Mouse (Mus musculus) myocyte (in vitro differentiated cells): ENCODE data around the gene Sorcs2. TPM values are rescaled to one million over a fixed set of nuclear protein-coding genes. Genes with fewer than 3 reads are reported as not detected.

Experiments
- H3K27me3 ChIP-seq: one replicate; pipeline ENCODE4 v1.6.1; 2011; ENCODE audit not compliant: control insufficient read depth, insufficient read depth, insufficient read length
- H3K36me3 ChIP-seq: one replicate; pipeline ENCODE4 v1.6.1; 2011; ENCODE audit not compliant: control insufficient read depth, insufficient read depth
- H3K4me2 ChIP-seq: one replicate; pipeline ENCODE4 v1.6.1; 2011; ENCODE audit warnings: low read depth, control low read depth
- H3K4me3 ChIP-seq: one replicate; pipeline ENCODE4 v1.5.1; 2011; ENCODE audit warnings: mild to moderate bottlenecking, control low read depth, moderate library complexity
- H3K79me2 ChIP-seq: one replicate; pipeline ENCODE4 v1.6.1; 2011; ENCODE audit not compliant: control insufficient read depth, insufficient read depth
- H3ac ChIP-seq: one replicate; pipeline ENCODE4 v1.6.1; 2011; ENCODE audit not compliant: control insufficient read depth, insufficient read length
- CEBPB ChIP-seq: IDR thresholded peaks from 2 replicates; pipeline ENCODE4 v1.6.1; 2011; ENCODE audit warnings: mild to moderate bottlenecking, moderate library complexity; ENCODE audit not compliant: poor library complexity, insufficient read depth, severe bottlenecking
- E2F4 ChIP-seq: IDR thresholded peaks from one replicate; pipeline ENCODE4 v1.6.1; 2011; ENCODE audit warnings: mild to moderate bottlenecking, control low read depth, moderate library complexity; ENCODE audit not compliant: insufficient read depth
- MAX ChIP-seq: IDR thresholded peaks from one replicate; pipeline ENCODE4 v1.6.1; 2011; ENCODE audit warnings: low read depth, mild to moderate bottlenecking, control low read depth
- MYOD1 ChIP-seq, 3 experiments: IDR thresholded peaks; one replicate each; pipeline ENCODE4 v1.6.1; 2011; ENCODE audit warnings: control low read depth in 2 of 3, low read depth in 2 of 3, mild to moderate bottlenecking in 2 of 3, moderate library complexity in 1 of 3; ENCODE audit not compliant: insufficient read length in 2 of 3, control insufficient read depth in 1 of 3
- MYOG ChIP-seq, 3 experiments: IDR thresholded peaks; one replicate each; pipeline ENCODE4 v1.6.1; 2011; ENCODE audit warnings: control low read depth in 2 of 3, low read depth in 2 of 3, mild to moderate bottlenecking in 2 of 3; ENCODE audit not compliant: insufficient read length in 2 of 3, control insufficient read depth in 1 of 3, insufficient read depth in 1 of 3
- POLR2A ChIP-seq: IDR thresholded peaks from one replicate; pipeline ENCODE4 v1.6.1; 2011; ENCODE audit warnings: low read depth, mild to moderate bottlenecking, control low read depth, moderate library complexity; ENCODE audit not compliant: insufficient read length
- POLR2AphosphoS2 ChIP-seq: IDR thresholded peaks from one replicate; pipeline ENCODE4 v1.6.1; 2011; ENCODE audit warnings: low read depth, control low read depth; ENCODE audit not compliant: insufficient read length
- REST ChIP-seq: IDR thresholded peaks from one replicate; pipeline ENCODE4 v1.6.1; 2011; ENCODE audit warnings: mild to moderate bottlenecking, control low read depth, moderate library complexity; ENCODE audit not compliant: insufficient read depth, insufficient read length
- SRF ChIP-seq: IDR thresholded peaks from one replicate; pipeline ENCODE4 v1.6.1; 2011; ENCODE audit warnings: low read depth; ENCODE audit not compliant: control insufficient read depth, insufficient read length
- TCF12 ChIP-seq: IDR thresholded peaks from one replicate; pipeline ENCODE4 v1.6.1; 2011; ENCODE audit warnings: mild to moderate bottlenecking, control low read depth; ENCODE audit not compliant: poor library complexity, insufficient read depth, severe bottlenecking
- TCF3 ChIP-seq: IDR thresholded peaks from one replicate; pipeline ENCODE4 v1.6.1; 2011; ENCODE audit warnings: low read depth, control low read depth; ENCODE audit not compliant: insufficient read length
- USF1 ChIP-seq: IDR thresholded peaks from one replicate; pipeline ENCODE4 v1.6.1; 2011; ENCODE audit warnings: low read depth, mild to moderate bottlenecking, control low read depth, moderate library complexity
- polyA plus RNA-seq: library from polyadenylated mRNA; unstranded; fragments of >200 nt; fragmentation: generic; extraction: Trizol; gene quantifications from one replicate; pipeline ENCODE4 v1.2.1, GENCODE M21; 2012; ENCODE audit warnings: missing spikeins

The Sorcs2 gene
- polyA plus RNA-seq, 1 experiment: 58.2 TPM

- Histone ChIP-seq H3K27me3 (no peaks in the 10 kb centered on the region), H3ac (no peak overlapping the region), H3K79me2 (peaks cover 29% of the 10 kb centered on the region), H3K36me3 (no peaks in the 10 kb centered on the region), H3K4me3 (no peak overlapping the region), H3K4me2 (no peak overlapping the region)
- TF ChIP-seq USF1 (no peak), E2F4 (no peak), MYOD1 (IDR thresholded peaks at IDR 0.05; ENCODE audit: control insufficient read depth in 1 of 3, insufficient read length in 2 of 3, low read depth in 2 of 3) (peak in 1 of 3 experiments; percentile 13)
Observed at GRCm38 (mm10) chr5:36371731-36372130, 26.2 kb downstream of the Sorcs2 start.

GRCm38 (mm10) chr5:36369261-36369684, 28.7 kb downstream of the Sorcs2 start:
- Histone ChIP-seq H3K4me3 (no peak overlapping the region), H3K27me3 (no peaks in the 10 kb centered on the region), H3K36me3 (peaks cover 3% of the 10 kb centered on the region), H3ac (no peak overlapping the region), H3K4me2 (no peak overlapping the region), H3K79me2 (peaks cover 45% of the 10 kb centered on the region)
- peak in 1 of 3 experiments; percentile 39 for TF ChIP-seq MYOG (IDR thresholded peaks at IDR 0.05; ENCODE audit: control insufficient read depth in 1 of 3, insufficient read depth in 1 of 3, insufficient read length in 2 of 3, low read depth in 2 of 3)
- no peak for TF ChIP-seq TCF12
- no peak for TF ChIP-seq E2F4
- no peak for TF ChIP-seq POLR2A
- TF ChIP-seq MYOD1 (IDR thresholded peaks at IDR 0.05; ENCODE audit: control insufficient read depth in 1 of 3, insufficient read length in 2 of 3, low read depth in 2 of 3): peak in 2 of 3 experiments; percentile 10 to 64

- Histone ChIP-seq H3K4me2 (no peak overlapping the region), H3K4me3 (no peak overlapping the region), H3K27me3 (no peaks in the 10 kb centered on the region), H3K36me3 (peaks cover 3% of the 10 kb centered on the region), H3K79me2 (peaks cover 52% of the 10 kb centered on the region), H3ac (no peak overlapping the region)
- TF ChIP-seq POLR2A (no peak), CEBPB (no peak), TCF12 (no peak), USF1 (no peak), MYOD1 (IDR thresholded peaks at IDR 0.05; ENCODE audit: control insufficient read depth in 1 of 3, insufficient read length in 2 of 3, low read depth in 2 of 3) (no peak), MAX (no peak), POLR2AphosphoS2 (no peak), SRF (no peak), TCF3 (no peak)
Observed at GRCm38 (mm10) chr5:36368511-36369135, 29.3 kb downstream of the Sorcs2 start.

GRCm38 (mm10) chr5:36367911-36368310, 30.0 kb downstream of the Sorcs2 start:
- H3ac ChIP-seq: no peak overlapping the region
- no peaks in the 10 kb centered on the region for H3K27me3 ChIP-seq
- H3K4me3 ChIP-seq: no peak overlapping the region
- peaks cover 53% of the 10 kb centered on the region for H3K79me2 ChIP-seq
- no peak for TF ChIP-seq SRF
- TF ChIP-seq MYOD1 (IDR thresholded peaks at IDR 0.05; ENCODE audit: control insufficient read depth in 1 of 3, insufficient read length in 2 of 3, low read depth in 2 of 3): no peak
- TF ChIP-seq E2F4: no peak
- no peak for TF ChIP-seq MYOG (IDR thresholded peaks at IDR 0.05; ENCODE audit: control insufficient read depth in 1 of 3, insufficient read depth in 1 of 3, insufficient read length in 2 of 3, low read depth in 2 of 3)
- no peak for TF ChIP-seq POLR2A
- no peak for TF ChIP-seq TCF12
- no peak for TF ChIP-seq USF1
- no peak for TF ChIP-seq CEBPB
- TF ChIP-seq MAX: no peak
- no peak for TF ChIP-seq TCF3
- TF ChIP-seq REST: no peak
- TF ChIP-seq POLR2AphosphoS2: no peak
- H3K4me2 ChIP-seq: no peak overlapping the region
- H3K36me3 ChIP-seq: peaks cover 3% of the 10 kb centered on the region

- Histone ChIP-seq H3K79me2 (peaks cover 46% of the 10 kb centered on the region), H3K4me3 (no peak overlapping the region), H3K27me3 (no peaks in the 10 kb centered on the region), H3K36me3 (peaks cover 3% of the 10 kb centered on the region), H3ac (no peak overlapping the region), H3K4me2 (peak overlapping the region; percentile 49)
- TF ChIP-seq MYOD1 (IDR thresholded peaks at IDR 0.05; ENCODE audit: control insufficient read depth in 1 of 3, insufficient read length in 2 of 3, low read depth in 2 of 3) (peak in 1 of 3 experiments; percentile 53), TCF3 (no peak)
Observed at GRCm38 (mm10) chr5:36367181-36367610, 30.7 kb downstream of the Sorcs2 start.
